Mouse (Mus musculus): ENCODE measurements at regions not wholly inside any gene's neighbourhood (a gene's known extent, or its start where the extent isn't known, plus 50 kb on each side); places are given as distances from the start of the nearest gene placed in this dataset.
A peak's percentile ranks its signal among the peaks of the same experiment; 100 is the strongest.
"Not testable (repeated sequence)": the region's sequence is repeated elsewhere in the genome, so short reads cannot be mapped to it uniquely, and the experiment has no call there.

DNA sequence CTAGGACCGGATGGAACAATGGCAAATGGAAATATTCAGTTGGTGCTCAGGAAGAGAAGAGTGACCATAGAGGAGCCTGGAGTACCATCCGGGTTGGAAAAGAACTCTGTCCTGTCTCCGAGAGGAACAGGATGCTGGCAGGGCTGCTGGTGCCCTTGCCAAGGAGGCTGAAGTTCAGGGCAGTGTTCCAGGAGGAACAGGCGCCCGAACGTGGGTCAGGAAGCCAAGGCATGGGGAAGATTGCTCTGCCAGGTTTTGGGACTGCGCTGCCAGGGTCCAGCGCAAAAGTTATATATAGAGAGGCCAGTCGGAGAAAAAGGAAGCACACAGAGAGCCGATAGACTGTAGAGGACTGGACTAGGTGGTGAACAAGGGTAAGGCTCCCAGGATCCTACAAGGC is 92.3 kb upstream of the Mdm1 start:
- no peak for DNase-seq (ENCODE audit: low spot score)

DNA sequence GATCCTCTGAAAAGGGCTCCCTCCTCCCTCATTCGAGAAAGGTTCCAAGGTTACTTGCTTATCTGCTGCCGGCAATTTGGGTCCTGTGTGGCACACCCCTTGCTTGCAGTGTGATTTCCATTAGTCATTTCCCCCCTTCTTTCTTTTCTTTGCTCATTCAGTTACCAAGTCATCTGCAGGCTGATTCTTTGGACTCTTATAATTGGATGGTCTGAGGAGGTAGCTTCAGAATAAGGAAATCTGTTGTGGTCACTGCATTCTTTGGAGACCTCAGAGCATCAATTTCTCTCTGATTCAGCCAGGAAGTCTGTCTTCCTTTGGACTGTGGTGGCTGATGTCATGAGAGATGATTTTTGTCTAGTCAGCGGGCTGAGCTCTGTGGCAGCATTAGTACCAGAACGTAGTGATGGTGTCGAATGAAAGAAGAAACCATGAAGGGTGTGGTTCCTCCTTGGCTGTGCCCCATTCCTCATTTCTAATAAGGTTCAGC is 91.4 kb upstream of the Mdm1 start:
- no peak for DNase-seq (ENCODE audit: low spot score)

DNA sequence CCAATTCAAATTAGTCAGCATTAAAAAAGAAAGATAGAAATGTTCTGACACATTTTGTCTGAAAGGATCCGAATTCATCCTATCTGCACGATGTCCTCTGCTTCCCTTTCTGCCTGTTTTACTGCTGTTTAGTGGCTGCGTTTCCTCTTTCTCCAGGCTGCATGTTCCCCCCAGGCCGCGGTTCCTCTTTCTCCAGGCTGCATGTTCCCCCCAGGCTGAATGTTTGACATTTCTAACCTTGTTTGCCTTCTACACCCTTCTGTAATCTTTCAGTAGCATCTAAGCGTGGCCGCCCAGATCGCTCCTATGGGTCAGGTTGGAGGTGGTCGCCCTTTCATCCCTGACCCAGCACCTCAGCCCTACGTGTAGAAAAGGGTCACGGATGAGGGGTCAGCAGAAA is 89.6 kb upstream of the Mdm1 start:
- no peak for DNase-seq (ENCODE audit: low spot score)

DNA sequence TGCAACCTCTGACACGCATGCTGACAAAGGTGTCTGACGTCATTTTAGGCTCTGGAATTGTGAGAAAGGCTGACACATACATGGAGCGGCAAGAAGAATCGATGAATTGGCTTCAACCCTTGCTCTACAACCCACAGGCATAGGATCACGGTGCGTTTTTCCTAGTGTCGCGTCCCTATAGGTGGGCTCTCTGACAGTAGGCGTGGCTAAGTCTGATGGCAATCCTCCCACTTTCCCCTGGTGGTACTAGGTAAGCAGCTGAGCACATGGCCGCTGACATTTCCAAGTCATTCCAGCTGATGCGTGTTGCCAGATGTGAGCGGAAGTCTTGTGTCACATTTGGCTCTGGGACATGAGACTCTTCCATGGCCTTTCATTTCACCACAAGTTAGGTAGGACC is 89.1 kb upstream of the Mdm1 start:
- no peak for DNase-seq (ENCODE audit: low spot score)

DNA sequence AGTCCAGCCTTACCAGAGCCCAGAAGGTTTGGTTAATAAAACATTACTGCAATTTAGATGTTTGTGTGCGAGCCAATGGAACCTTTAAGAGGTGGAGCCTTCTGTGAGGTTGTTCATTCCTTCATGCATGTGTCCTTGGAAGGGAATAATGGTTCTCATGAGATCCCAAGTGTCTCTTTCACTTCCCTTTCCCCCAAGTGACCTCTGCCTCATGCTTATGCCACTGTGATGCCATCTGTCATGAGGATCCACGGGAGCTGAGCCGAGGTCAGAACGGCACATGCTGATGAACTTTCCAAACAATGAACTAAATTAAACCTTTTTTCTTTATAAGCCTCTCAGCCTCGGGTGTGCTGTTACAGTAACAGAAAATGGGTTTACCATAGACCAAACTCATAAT is 88.6 kb upstream of the Mdm1 start:
- DNase-seq (ENCODE audit: low spot score) = no peak

DNA sequence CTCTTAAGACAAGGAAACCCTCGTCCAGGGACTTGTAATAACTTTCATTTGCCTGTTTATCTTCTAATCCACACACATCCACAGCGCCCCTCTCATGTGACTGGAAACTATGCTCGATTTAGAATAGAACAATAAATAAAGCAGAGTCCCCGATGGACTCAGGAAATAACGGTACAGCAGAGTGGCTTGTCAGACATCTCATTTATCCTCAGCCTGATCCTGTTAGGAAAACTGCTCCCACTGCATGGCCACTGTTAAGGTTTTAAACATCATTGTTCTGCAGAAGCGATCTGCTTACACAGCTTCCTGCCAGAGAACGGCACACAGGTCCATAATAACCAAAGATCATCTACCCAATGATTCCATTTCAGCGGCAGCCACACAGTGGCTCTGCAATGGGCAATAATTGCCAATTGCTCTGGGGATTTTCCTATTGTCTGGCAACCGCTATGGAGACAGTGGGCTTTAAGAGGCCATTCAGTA is 84.8 kb upstream of the Mdm1 start:
- no peak for DNase-seq (ENCODE audit: low spot score)

DNA sequence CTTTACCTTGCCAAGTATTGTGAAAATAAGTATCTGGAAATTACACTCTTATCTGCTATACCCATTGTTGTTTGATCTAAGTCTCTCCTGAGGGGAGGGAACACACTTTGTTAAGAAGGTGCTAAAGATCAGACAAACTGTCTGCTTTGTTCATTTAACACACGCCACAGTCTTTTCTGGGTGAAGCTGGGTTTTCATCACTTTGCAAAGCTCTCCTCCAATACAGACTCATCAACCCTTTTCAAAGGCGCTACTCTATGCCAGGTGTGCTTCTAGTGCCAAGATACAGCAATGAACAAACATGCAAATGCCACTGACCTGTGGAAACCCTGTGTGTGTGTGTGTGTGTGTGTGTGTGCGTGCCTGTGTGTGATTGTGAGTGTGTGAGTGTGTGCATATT is 84.1 kb upstream of the Mdm1 start:
- DNase-seq (ENCODE audit: low spot score) = no peak

DNA sequence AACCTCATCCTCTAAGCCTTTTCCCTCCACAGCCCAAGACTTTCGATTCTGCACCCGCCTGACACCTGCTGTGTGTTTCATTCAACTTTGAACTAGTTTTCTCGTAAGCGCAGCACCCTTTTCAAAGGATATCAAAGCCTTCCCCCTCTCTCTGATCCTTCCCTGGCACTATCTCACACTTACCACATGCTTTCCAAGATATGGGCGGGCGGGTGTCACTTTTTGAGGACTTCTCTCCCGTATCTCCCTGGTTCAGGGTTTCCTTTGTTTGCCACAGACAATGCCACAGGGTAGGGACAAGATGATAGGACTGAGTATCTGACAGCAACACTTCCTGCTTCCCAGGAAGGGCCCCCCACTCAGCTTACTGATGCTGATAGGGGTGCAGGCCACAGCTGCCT is 76.8 kb upstream of the Mdm1 start:
- DNase-seq (ENCODE audit: low spot score) = no peak

DNA sequence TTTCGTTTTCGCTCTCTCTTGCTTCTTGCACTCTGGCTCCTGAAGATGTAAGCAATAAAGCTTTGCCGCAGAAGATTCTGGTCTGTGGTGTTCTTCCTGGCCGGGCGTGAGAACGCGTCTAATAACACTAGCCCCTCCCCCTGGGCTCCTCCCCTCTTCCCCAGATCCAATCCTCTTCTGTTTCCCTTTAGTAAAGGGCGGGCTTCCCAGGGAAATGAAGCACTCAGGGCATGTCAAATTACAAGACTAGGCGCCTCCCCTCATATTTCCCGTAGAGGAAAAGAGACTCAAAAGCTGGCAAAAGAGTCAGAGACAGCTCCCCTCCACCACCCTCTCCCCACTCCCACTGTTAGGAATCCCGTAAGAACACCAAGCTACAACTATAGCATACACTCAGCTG is 65.3 kb upstream of the Mdm1 start:
- not testable (repeated sequence) for DNase-seq (ENCODE audit: low spot score)

DNA sequence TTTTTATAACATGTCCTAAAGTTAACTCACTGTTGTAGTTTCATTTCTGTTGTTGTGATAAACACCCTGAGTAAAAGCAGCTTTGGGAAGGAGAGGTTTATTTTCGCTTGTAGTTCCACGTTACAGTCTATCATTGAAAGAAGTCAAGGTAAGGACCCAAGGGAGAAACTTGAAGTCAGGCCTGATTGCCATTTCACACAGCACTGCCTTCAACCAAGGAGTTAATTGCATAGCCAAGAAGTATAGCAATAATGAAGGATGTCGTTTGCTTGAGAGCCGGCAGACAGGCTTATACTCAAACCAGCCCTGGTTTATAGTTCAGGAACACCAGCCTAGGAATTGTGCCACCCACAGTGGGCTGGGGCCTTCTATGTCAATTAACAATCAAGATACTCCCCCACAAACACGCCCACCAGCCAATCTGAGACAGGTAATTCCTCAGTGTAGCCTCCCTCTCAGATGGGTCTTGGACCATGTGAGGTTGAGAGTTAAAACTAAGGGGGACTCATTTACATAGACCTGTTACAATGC is 59.9 kb upstream of the Mdm1 start:
- DNase-seq (ENCODE audit: low spot score) = no peak

DNA sequence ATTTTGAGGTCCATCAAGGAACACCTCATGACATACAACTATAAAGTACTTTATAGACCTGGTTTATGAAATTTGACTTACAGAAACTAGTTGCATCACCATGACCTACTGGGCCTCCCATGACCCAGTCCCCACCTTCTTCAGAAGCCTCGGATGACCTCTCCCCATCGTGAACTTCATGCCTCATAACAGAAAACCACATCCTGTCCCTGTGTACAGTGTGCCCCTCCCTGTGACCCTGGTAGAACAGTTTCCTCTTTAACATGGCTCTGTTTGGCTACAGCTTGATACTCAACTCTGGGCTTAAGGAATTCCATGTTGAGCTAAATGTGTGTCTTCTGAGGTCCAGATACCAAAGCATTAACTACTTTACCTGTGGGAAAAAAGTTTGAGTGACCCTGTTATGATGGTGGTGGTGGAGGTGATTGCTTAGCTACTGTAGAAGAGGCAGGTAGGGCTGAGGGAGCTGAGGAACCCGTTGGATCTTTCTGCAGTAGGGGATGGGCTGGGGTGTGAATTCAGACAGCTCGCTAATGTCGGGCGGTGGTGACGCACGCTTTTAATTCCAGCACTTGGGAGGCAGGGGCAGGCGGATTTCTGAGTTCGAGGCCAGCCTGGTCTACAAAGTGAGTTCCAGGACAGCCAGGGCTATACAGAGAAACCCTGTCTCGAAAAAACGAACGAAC is 58.4 kb upstream of the Mdm1 start:
- DNase-seq (ENCODE audit: low spot score) = no peak

DNA sequence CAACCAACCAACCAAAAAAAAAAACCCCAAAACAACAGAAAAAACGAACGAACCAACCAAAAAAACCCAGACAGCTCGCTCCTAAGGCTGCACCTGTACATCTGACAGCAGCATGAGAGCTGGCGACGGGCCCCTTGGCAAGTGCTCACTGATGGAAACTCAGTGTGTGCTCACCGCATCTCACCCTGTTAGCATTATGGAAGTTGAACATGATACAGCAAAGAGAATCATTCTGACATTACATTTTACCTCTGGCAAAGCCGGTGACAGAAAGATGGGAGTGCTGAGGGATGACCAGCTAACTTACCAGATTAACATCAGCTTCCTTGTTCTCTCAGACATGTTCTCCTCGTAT is 57.9 kb upstream of the Mdm1 start:
- DNase-seq (ENCODE audit: low spot score) = no peak

DNA sequence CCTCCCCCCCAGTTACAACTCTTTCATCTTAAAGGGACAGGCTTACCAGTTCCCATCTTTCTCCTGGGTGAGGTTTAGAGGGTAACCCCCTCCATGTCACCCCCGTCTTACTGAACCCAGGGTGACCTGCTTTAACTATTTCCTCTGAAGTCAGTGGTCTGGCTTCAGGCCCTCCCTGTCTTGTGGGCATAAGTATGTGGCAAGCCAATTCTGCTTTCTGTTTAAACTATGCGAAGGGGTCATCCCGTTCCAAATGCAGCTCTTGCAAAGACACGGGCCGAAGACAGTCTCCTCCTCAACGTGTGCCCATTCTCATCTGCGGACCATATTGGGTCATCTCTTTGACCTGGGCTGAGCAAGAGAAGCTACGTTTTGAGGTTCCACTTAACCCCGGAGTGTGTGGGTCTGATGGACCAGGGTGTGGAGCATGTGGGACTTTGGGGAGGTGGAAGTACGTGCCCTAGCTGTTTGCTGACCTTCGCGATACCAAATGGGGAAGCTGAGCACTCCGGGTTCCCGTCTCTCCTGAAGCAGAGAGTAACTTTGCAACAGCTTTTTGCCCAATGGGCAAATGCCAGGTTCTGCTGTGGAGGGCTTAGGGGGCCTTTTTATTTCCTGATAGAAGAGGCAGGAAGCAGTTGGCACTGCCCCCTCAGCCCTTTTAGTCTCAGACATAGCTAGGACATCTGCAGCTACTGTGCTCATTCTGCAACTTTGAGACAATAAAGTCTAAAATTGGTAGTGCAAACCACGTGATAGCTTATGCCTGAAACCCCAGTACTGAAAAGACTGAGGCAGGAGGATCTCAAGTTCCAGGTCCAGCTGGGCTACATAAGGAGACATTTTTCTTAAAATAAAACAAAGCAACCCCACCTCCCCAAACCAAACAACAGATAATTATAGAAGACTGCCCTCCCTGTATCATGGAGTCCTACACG is 56.3 kb upstream of the Mdm1 start:
- no peak for DNase-seq (ENCODE audit: low spot score)

DNA sequence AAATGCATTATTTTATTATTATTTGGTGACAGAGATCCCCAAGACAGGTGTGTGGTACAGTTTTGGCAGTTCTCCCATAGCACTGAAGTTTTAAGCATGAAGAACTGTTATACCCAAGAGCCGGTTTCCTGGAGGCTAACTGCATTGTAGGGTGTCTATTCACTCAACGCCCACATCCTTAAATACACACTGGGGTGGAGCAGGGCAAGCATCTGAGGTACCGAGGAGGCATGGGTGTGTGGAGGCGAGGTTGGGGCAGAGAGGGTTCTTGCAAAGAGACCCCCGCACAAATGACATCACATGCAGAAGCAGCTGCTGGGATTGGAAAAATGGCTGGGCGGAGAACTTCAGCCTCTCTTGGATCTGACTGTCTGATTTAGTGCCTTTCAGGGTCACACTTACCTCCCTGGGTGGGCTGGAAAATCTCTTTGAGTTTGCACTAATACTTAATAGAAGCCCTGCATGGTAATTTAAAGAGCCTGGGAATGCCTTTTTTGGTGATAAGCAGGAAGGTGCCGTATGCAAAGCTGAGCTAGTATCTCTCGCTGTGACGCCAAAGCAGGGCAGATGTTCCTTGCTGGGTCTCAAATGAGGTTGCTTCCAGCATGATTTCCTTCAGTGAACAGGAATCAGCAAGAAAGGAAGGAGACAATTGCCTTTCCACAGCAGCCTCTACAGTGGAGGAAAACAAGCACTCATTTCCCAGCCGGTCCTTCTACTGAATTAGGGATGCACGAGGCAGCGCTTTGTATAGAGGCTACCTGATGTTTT is 53.9 kb upstream of the Mdm1 start:
- peak; percentile 42 for DNase-seq (ENCODE audit: low spot score)

DNA sequence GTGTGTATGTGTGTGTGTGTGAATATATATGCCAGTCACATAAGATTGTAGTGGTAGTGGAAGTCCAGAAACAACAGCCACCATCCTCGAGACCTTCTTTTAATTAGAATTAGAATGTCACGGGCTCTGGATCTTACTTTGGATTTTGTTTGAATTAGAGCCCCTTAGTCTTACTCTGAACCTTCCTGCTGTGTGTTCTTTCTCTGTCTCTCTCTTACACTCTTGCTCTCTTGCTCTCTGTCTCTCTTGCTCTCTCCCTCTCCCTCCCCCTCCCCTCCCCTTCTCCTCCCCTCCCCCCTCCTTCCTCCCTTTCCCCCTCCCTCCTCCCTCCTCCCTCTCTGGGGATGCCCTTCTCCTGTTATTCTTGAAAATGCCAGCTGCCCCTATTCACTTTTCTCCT is 53.1 kb upstream of the Mdm1 start:
- no peak for DNase-seq (ENCODE audit: low spot score)

DNA sequence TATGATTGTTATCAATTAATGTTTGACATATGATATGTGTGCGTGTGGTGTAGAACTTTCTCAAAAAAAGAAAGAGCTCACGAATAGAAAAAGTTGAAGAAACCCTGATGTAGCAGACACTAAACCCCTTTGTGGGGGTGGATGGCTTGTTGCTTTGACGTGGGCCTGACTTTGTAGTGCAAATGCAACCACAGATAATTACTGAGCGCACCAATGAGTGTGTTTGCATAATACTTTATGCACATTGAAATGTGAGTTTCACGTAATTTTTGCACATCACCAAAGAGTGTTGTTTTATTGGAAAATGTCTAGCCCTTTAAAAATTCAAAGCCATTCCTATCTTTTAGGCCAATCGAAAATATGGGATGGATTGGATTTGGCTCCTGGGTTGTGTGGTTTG is 51.7 kb upstream of the Mdm1 start:
- DNase-seq (ENCODE audit: low spot score) = no peak

DNA sequence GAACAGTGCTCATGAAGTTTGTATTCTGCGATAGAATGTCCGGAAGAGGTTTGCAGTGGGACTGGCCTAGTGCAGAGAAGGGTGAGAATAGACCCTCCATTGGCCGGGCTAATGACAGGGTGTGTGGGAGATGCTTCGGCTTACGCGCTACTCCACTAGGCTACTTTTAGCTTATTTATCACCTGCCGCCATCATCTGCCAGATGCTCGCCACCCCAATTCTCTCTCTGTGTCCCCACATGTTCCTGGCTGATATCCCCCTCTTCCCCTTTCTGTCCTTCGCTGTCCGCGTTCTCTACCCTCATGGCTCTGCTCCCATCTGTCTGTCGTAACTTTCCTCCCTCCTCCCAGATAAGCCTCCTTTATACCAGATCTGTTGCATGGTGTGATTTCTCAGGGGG is 50.1 kb upstream of the Mdm1 start:
- no peak for DNase-seq (ENCODE audit: low spot score)
